Mouse (Mus musculus) layer of hippocampus, postnatal 25 days (tissue): ENCODE data around the gene Ssbp2. TPM values are rescaled to one million over a fixed set of nuclear protein-coding genes. Genes with fewer than 3 reads are reported as not detected.

ENCODE experiments used
- DNase-seq, 2 experiments: peaks; one replicate each; pipeline ENCODE4 v3.0.0; 2022; ENCODE audit warnings: mixed read lengths in 2 of 2, low spot score in 1 of 2; ENCODE audit errors: extremely low spot score in 1 of 2
- total RNA-seq, 2 experiments: library from RNA; stranded (reverse); gene quantifications; 2 replicates each; pipeline ENCODE4 v1.2.3; 2021

Ssbp2 gene
- total RNA-seq, 2 experiments from 2014 or later: 102 to 121 TPM

DNA sequence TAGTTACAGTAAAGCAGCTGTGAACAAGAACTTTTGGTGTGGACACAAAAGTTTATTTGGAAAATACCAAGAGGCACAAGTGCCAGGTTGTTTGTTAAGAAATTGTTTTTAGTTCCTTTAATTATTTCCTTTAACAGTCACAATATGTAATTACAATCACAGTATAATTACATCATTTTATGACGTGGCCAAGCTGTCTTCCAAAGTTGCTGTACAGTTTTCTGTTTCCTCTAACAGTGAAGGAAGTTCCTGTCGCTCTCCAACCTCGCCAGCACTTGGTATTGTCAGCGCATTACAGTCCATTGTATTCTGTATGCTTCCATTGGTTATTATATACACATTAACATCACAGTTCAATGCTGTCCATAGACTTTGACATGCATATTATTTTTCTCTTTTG lies 54.9 kb downstream of the Ssbp2 start:
- no peak for DNase-seq

DNA sequence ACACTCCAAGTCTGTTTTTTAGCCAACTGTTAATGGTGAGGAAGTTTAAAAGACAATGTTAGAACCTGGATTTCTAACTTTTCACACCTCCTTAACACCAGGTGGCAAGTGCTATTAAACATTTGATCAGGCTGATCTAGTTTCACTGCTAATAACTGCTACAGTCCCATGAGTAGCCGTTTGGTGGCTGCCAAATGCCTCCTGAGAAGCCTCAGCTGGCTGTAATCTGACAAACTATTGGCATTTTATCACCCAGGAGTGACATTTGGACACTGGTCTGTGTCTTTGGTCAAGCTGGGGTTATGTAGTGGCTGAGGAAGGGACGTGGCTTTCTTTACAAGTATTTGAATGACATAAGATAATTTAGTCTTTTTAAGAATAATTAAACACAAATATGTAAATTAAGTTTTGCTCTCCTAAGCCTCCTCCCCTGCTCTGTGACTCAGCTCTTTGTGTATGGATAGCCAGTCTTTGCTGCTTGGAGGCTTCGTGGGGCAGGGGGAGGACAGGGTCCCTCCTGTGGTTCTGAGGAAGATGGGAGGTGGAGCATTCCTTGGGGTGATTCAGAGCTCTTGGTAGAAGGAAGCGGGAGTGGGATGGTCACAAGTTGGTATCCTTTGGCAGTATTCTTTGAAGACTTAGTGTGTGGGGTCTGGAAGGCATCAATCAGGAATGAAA lies 60.1 kb downstream of the Ssbp2 start:
- DNase-seq: no peak

DNA sequence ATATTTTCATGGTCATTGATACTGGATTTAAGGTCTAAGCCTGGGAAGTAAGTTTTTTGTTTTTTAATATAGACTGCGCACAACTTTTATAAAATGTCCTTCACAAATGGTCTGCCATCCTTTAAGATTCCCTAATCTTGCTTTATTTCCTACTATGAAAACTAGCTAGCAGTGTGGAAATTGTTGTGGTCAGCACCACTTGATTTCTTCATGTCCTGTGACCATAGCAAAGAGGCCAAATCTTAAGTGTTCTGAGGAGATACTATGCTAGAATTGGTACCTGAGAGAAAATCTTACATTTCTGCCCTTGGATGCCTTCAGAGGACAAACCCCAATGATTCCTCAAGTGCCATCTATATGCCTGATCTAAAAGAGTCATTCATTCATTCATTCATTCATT lies 60.9 kb downstream of the Ssbp2 start:
- no peak for DNase-seq

DNA sequence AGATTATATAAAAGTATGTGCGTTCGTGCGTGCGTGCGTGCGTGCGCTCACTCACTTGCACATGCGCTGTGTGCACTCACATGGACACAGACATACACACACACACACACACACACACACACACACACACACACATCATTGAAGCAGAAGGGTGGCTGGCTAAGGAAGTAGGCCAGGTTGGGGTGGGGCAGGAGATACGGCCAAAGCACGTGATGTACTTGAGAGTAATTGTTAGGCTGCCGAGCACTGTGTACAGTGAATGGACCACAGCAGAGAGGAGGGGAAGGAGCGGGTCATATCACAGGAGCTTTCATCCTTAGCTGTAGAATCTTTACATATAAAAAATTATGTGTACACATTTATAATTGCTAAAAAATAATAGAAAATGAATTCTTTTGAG lies 66.0 kb downstream of the Ssbp2 start:
- DNase-seq: no peak

DNA sequence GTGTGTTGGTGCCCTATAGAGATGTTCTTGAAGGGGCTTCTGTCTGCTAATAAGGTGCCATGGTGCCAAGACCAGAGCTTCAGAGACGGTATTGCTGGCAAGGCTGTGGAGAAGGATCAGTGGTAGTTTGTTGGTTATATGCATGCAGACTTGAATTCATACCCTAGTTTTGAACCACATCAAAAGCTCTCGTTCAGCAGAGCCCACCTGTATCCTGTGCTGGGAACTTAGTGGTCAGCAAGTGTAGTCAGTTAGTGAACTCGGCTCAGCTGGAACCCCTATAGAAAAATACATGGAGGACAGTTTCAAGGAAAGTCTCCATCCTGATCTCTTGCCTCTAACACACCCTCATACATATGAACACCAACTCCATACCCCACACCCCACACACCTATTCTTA lies 69.7 kb downstream of the Ssbp2 start:
- DNase-seq: no peak

DNA sequence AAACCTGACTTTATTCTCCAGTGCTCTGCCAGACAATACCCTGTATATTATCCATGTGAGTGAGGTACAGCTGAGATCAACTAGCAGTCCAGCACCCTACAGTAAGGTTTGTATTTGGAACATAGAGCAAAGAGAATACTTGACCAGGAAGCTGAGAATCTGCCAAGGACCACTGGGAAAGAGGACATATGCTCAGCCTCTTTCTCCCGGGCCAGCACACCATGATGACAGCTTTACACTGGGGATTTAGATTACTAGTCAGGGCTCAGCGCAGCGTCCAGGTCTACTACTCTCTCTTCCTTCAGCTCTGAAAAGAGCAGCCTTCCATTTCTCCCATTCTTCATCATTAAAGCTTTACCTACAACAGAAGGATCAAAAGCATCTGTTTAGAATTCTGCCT lies 76.6 kb downstream of the Ssbp2 start:
- no peak for DNase-seq

DNA sequence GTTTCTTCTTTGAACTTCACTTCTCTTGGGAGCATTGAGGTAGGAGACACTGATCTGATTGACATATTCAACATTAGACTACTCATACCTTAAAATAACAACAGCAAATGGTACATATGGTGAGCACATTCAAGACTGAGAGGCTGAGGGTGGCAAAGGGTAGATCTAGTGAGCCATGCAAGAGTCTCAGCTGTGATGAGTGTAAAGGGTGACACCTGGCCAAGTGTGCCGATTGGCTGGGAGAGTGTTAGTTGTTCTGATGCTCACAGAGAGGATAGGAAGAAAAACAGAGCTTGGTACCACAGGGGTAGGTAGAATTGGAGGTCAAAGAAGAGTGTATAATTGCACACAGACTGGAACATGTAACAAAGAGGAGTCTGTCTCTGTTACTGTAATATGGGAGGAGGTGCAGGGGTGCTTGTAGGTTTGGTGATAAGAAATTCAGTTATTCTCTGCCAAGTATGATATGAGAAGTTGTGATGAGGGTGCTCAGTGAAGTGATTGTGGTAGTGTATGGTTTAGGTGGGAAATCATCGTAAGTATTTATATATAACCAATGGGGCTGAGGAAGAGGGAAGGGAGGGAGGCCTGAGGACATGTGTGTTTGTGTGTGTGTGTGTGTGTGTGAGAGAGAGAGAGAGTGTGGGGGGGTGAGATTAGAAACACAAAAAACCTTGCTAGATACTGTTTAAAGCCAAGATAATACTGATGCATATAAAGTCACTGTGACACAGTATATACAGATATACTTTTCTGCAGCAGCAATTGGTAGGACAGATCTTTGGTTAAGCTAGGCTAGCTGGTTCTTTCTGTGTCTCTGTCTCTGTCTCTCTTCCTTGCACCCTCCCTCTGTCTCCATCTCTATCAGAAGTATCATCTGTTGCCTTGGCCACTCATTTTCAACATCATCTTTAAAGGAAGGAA lies 80.3 kb downstream of the Ssbp2 start:
- no peak for DNase-seq

DNA sequence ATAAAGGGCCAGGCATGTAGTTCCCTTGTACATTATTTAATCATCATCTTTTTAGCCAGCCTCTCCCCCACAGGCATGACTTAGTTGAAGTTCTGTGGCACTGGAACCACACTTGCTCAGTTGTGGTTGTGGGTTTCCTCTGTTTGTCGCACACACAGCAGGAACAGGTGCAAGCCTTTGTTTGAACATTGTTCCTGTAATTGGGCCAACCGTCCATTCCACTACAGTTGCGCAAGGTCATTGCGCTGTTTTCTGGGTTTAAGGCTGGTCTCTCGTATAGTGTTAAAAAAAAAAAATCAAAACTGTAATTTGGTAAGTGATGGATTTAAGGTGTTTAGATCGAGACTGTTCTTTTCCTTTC lies 81.0 kb downstream of the Ssbp2 start:
- DNase-seq: no peak

DNA sequence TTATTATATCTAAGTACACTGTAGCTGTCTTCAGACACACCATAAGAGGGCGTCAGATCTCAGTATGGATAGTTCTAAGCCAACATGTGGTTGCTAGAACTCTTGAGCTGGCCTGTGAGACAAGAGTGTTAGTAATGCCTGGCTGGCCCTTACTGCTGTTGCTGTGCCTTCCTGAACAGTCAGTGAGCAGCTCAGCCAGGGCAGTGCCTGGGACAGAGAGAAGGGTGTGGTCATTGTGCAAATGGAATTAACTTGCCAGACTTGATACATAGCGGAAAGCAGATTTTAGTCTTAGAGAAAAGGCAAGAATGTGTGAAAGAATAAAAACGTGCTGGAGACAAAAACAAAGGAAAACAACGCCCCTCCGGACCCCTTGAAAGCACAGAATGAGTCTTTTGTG lies 83.5 kb downstream of the Ssbp2 start:
- no peak for DNase-seq

DNA sequence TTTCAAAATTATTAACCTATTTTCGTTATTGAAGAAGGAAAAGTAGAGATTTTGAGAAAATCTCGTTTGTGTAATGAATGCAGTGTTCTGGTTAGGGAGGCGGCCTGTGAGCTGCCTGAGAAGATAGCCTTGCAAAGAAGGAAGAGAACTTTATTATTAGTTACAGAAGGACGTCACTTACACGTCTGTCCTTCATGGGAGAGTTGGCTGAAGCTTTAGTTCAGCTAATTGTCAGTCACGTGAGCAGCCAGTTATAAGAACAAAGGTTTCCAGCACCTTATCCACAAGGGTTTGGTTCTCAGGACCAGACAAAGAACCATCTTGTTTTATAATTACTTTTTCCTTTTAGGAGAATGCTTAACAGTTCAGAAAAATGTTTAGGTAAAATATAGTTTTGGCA lies 104.0 kb downstream of the Ssbp2 start:
- no peak for DNase-seq

DNA sequence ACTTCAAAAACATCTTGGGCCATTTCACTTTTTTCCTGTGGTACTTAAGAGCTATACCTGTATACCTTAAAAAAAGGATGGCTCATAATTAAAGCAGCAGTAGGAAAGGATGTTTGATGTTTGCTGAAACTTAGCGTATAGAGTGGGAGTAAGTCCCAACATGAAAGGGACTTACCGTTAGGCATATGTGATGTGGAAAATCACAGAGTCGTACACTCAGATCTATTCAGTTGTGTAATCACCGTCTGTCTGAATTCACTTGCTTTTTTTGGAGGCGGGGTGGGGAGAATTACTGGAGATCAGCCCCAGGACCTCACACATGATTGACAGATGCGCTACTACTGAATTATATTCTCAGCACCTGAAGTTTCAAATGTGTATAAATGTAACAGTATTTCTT lies 104.7 kb downstream of the Ssbp2 start:
- DNase-seq: no peak

DNA sequence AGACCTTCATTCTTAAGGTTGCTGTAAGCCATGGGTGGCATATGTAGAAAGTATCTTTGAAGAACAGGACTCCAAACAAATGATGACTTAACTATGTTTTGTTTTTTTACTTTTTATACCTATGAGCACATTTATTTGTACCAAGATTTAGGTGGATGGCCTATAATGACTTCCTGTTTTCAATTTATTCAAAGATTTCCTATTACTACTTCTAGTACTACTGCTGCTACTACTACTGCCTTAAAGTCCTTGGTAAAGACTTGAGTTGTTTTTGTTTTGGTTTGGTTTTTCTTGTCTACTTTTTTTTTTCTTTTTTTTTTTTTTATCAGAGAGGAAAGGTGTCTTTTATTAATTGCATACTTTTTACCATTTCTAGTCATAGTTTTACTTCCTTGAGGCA lies 121.4 kb downstream of the Ssbp2 start:
- DNase-seq: no peak

DNA sequence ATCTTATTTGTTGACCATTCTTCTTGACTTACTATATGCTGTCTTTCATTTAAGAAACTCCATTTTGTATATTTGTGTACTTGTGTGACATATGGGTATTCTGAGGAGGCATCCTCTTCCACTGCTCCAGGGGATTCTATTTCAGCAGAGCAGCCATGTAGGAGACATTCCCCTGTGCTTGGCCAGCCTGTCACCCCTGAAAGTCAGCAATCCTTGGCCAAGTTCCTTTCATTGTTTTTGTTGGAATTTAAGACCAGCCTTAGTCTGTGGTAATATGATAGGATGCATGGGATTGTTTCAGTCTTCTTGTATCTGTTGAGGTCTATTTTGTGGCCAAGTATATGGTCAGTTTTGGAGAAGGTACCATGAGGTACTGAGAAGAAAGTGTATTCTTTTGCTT lies 122.1 kb downstream of the Ssbp2 start:
- no peak for DNase-seq

DNA sequence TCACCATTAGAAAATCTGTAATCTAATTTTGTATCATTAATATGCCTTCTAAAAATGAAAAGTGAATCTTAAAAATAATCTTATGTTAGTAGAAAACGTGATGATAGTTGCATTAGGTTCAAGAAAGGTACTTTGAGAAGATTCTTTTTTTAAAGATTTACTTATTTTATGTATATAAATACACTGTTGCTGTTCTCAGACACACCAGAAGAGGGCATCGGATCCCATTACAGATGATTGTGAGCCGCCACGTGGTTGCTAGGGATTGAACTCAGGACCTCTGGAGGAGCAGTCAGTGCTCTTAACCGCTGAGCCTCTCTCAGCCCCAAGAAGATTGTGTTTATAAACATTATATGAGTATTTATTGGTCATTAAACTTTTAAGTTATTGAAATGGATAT lies 126.3 kb downstream of the Ssbp2 start:
- no peak for DNase-seq

DNA sequence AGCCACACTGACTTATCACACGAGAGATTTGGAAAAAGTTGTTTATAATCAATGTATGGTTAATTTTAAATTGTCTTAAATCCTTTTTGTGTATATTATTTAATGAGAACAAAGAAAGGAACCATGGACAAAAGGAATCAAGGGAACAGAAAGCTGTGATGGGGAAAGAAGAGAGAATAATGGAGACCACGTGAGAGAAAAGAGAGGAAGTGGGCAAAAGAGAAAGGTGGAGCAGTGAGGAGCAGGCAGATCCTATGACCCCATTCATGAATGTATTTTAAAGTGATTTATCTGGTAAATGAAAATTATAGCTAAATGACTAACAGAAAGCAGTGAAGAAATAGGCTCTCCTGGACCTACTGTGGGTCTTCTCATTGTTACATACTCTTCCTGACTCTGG lies 128.4 kb downstream of the Ssbp2 start:
- DNase-seq: no peak

DNA sequence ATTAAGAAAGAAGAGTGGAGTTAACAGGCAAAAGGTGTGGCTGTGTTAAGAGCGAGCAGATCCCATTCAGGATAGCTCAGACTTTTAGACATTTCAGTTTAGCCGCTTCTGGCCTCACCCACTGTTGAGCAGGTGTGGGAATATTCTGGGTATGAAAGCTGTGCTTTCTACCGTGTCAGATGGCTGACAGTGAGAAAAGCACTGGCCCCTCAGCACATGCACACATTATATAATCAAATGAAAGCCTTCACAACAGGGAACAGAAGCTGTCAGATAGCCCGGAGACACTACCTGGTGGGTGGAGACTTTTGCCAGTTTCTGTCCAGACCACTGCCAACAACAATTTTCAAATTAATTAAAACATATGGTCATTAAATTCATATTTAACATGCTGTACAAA lies 131.8 kb downstream of the Ssbp2 start:
- DNase-seq: no peak

DNA sequence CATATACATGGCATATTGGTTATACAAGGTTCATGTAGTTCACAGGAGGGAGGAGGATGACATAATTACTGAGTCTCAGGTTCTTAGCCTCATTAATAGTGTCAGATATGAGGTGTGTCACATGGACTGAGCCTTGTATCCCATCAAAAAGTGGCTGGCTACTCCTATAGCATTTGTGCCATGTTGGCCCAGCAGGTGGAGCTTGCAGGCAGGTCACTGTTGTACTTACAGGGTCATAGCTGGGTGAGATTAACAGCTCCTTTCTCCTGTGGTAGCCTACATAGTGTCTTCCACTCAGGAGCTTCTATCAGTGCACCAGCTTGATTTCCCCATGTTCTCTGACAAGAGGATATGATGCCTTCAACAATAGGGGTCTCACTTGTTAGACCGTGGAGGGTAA lies 135.2 kb downstream of the Ssbp2 start:
- no peak for DNase-seq

DNA sequence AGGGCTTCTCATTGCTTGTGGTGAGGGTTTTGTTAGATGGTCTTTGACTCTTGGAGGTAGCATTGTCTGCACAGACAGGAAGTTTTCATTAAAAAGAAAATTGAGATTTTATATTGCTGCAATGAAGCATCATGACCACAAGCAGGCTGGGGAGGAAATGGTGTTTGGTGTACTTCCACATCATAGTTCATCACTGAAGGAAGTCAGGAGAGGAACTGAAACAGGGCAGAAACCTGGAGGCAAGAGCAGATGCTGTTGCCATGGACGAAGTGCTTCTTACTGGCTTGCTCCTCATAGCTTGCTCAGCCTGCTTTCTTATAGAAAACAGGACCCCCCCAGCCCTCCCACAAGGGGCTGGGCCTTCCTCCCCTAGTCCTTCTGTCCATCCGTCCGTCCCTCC lies 139.5 kb downstream of the Ssbp2 start:
- no peak for DNase-seq

DNA sequence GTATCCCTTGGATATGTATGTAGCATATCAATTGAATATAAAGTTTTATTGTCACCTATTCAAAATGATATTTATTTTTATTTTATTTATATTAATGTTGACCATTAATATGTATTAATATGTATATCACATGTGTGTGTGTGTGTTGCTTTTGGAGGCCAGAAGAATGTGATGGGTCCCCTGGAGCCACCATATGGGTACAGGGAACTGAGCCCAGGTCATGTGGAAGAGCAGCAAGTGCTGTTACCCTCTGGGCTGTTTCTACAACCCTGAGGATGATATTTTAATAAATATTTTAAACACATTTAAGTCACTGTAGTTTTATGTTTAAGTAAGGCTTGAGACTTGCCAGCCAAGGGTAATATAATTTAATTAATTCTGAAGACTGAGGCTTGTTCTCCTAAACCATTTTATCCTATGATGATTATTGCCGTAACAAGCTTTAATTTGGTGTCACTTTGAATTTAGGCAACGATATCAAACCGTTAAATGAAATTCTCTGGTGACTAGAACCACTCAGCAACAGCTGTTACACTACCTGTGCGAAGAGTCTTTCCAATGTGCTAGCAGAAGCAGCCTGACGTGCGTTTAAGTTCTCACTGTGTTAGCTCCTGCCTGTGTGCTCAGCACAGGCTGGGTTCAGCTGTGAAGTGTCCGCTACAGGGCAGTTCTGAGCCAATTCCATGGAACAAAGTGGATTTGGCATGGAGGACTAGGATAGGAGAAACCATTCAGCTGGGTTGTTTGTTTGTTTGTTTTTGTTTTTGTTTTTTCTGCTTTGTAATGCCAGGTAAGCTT lies 145.2 kb downstream of the Ssbp2 start:
- no peak for DNase-seq

DNA sequence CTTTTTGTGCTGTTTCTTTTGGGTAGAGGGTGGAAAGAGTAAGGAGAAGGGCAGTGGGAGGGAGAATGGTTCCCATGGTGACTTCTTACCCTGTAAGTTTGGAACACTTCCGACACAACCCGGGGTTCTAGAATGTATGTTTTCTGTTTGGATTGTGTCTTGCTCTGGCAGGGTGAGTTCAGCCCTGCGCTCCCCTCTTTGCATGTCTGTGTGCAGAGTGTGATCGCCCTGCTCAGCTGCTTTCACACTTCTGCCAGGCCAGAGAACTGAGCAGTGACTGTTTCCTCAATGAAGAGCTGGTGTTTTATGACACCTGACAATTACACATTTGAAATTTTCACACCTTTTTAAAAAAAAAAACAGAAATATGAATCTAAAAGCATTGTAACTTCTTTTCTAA lies 150.5 kb downstream of the Ssbp2 start:
- DNase-seq: no peak

DNA sequence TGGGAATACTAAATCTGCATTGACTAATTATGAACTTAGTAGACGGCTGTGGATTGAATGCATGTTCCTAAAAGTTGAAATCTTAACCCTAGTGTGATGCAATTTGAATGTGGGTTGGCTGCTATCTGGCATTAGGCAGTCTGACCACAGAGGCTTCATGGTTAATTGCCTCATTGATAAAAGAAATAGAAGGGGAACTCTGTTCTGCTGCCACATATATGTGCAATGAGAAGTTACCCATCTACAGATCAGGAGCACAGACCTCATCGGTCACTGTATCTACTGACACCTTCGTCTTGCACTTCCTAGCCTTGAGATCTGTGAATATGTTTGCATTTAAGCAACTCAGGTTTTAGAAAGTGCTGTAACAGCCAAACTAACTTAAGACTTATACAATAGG lies 151.8 kb downstream of the Ssbp2 start:
- no peak for DNase-seq
